Mouse (Mus musculus) stomach, embryonic 14.5 days (tissue): ENCODE data around the gene Cplx3. TPM values are rescaled to one million over a fixed set of nuclear protein-coding genes. Genes with fewer than 3 reads are reported as not detected.

Experiments used
- ATAC-seq: fragments of 200-750 bp; cut with Nextera tagmentation; 2 replicates; pipeline ENCODE4 v1.8.0; 2017; ENCODE audit warnings: low read depth, moderate TSS enrichment; ENCODE audit not compliant: insufficient number of reproducible peaks, insufficient read depth, low FRiP score
- H3K27ac ChIP-seq: fragments of 300-500 bp; sonication (generic); 2 replicates; pipeline ENCODE4 v1.5.1; 2014; ENCODE audit warnings: mild to moderate bottlenecking, low read length, moderate library complexity, mixed read lengths
- H3K27me3 ChIP-seq: fragments of 300-500 bp; sonication (generic); 2 replicates; pipeline ENCODE4 v1.6.1; 2014; ENCODE audit warnings: low read length, control low read depth, mixed read lengths; ENCODE audit not compliant: control insufficient read depth, insufficient read depth
- H3K36me3 ChIP-seq: fragments of 300-500 bp; sonication (generic); 2 replicates; pipeline ENCODE4 v1.6.1; 2014; ENCODE audit warnings: mild to moderate bottlenecking, control low read depth, low read length, moderate library complexity, mixed read lengths; ENCODE audit not compliant: control insufficient read depth, insufficient read depth
- H3K4me1 ChIP-seq: fragments of 300-500 bp; sonication (generic); 2 replicates; pipeline ENCODE4 v1.6.1; 2014; ENCODE audit warnings: low read length, control low read depth, mixed read lengths; ENCODE audit not compliant: control insufficient read depth, insufficient read depth
- H3K4me2 ChIP-seq: fragments of 300-500 bp; sonication (generic); replicated peaks from 2 replicates; pipeline ENCODE4 v1.6.1; 2014; ENCODE audit warnings: low read depth, low read length, control low read depth
- H3K4me3 ChIP-seq: fragments of 300-500 bp; sonication (generic); 2 replicates; pipeline ENCODE4 v1.5.1; 2014; ENCODE audit warnings: low read depth, low read length, control low read depth
- H3K9ac ChIP-seq: fragments of 300-500 bp; sonication (generic); replicated peaks from 2 replicates; pipeline ENCODE4 v1.6.1; 2014; ENCODE audit warnings: low read depth, mild to moderate bottlenecking, control low read depth, low read length, moderate library complexity, mixed read lengths
- H3K9me3 ChIP-seq: fragments of 300-500 bp; sonication (generic); 2 replicates; pipeline ENCODE4 v1.6.1; 2016; ENCODE audit warnings: low read depth, low read length, control low read depth; ENCODE audit not compliant: control insufficient read depth
- WGBS: fragments of 180-500 bp; shearing (Covaris S2); extraction: QIAGEN DNeasy Blood & Tissue Kit; methylation state at CpG from one replicate; pipeline ENCODE4 v1.1.7; 2014; 5-methylcytosine and 5-hydroxymethylcytosine counted together
- polyA plus RNA-seq: library from polyadenylated mRNA; unstranded; fragments of >200 nt; fragmentation: Nextera tagmentation; extraction: Ambion mirVana; gene quantifications from 2 replicates; pipeline ENCODE4 v1.2.1, GENCODE M21; 2014

Cplx3 gene
- polyA plus RNA-seq, 1 experiment from 2014 or later, result not detected

GRCm38 (mm10) chr9:57554753-57555152, 51.3 kb downstream of the Cplx3 start:
- ATAC-seq, result no peak
- peaks cover 6% of the 10 kb centered on the region; the same call in 1 of the 2 replicates for H3K4me1 ChIP-seq
- H3K4me2 ChIP-seq, result no peak overlapping the region
- no peak overlapping the region for H3K9ac ChIP-seq
- H3K4me3 ChIP-seq, result no peak overlapping the region
- no peaks in the 10 kb centered on the region for H3K9me3 ChIP-seq
- no peaks in the 10 kb centered on the region; the same call in 1 of the 2 replicates for H3K36me3 ChIP-seq
- H3K27me3 ChIP-seq, result no peaks in the 10 kb centered on the region
- WGBS, result 47% methylated on average over 3 of the region's 3 CpGs
- no peak overlapping the region for H3K27ac ChIP-seq

- Histone ChIP-seq H3K36me3 (peaks cover 12% of the 10 kb centered on the region), H3K9ac (no peak overlapping the region), H3K27me3 (no peaks in the 10 kb centered on the region), H3K9me3 (no peaks in the 10 kb centered on the region), H3K4me3 (no peak overlapping the region), H3K4me1 (peaks cover 6% of the 10 kb centered on the region; the same call in 1 of the 2 replicates), H3K4me2 (no peak overlapping the region), H3K27ac (no peak overlapping the region)
- 73% methylated on average over 11 of the region's 11 CpGs for WGBS
- no peak for ATAC-seq
These were observed 53.0 kb downstream of the Cplx3 start for GRCm38 (mm10) chr9:57553119-57553518.

GRCm38 (mm10) chr9:57552139-57552887, 53.8 kb downstream of the Cplx3 start, which contains the start of gene Mpi:
Gene Mpi (minus strand): TSS chr9:57552763.
- Histone ChIP-seq H3K4me3 (peak within 1 kb of the TSS; percentile 74), H3K27ac (no peak within 1 kb of the TSS), H3K4me1 (peaks cover 6% of the 10 kb centered on the region; the same call in 1 of the 2 replicates), H3K9ac (peak within 1 kb of the TSS; percentile 42), H3K36me3 (peaks cover 19% of the 10 kb centered on the region), H3K27me3 (no peaks in the 10 kb centered on the region), H3K4me2 (peak within 1 kb of the TSS; percentile 77), H3K9me3 (no peaks in the 10 kb centered on the region)
- peak; percentile 54; the same call in 1 of the 2 replicates for ATAC-seq
- under 1% methylated on average over 28 of the region's 28 CpGs for WGBS

DNA sequence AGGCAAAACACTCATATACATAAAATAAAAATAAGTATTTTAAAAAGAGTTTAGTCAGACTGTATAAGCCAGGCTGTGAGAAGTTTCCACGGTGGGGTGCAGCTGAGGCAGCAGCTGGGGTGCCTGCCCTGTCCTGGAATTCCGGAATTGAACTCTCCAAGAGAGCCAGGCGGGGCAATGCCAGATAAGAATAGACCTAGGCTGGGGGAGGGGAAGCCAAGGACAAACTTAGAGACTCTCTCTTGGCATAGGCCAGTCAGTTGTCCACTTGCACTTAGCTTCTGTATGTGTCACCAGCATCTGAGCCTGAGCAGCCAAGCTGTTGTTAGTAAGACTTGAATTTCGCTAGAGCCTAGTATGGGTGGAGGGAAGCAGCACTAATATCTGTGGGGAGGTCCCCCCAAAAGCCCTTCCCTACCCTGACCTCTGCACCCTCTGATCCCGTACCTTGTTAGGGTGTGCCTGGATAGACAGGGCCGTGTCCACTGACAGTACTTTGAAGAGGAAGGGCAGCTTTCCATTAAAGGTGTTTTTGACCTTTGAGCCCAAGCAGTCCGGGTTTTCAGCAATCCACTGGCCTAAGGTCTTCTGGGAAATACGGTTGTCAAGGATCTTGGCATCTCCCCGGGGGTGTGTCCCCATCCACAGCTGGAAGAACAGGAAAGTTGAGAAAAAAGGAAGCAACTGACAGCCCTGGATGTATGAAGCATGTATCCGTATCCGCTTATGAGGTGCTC, 55.8 kb downstream of the Cplx3 start:
- H3K27me3 ChIP-seq, result no peaks in the 10 kb centered on the region
- H3K9me3 ChIP-seq, result no peaks in the 10 kb centered on the region
- no peak overlapping the region for H3K4me3 ChIP-seq
- WGBS, result 73% methylated on average over 11 of the region's 11 CpGs
- H3K27ac ChIP-seq, result 0 out of 2 replicates have a peak overlapping the region, but pooled peaks have one; percentile 3
- H3K4me2 ChIP-seq, result no peak overlapping the region
- no peak overlapping the region for H3K9ac ChIP-seq
- H3K4me1 ChIP-seq, result peaks cover 6% of the 10 kb centered on the region; the same call in 1 of the 2 replicates
- peaks cover 20% of the 10 kb centered on the region for H3K36me3 ChIP-seq
- ATAC-seq, result no peak

Other genes with a start within 250 kb of the Cplx3 start
- gene Ppcdc, start 166.2 kb downstream of the Cplx3 start, polyA plus RNA-seq, result 30.1 and 32.7 TPM in 2 replicates
- gene Scamp5, start 138.2 kb downstream of the Cplx3 start, polyA plus RNA-seq, result 17.9 and 20.0 TPM in 2 replicates
- gene Rpp25, start 102.3 kb downstream of the Cplx3 start, polyA plus RNA-seq, result 3.8 and 4.8 TPM in 2 replicates
- 525 and 538 TPM in 2 replicates for gene Cox5a, start 85.0 kb downstream of the Cplx3 start, polyA plus RNA-seq
- 22.5 and 23.6 TPM in 2 replicates for gene Fam219b, start 68.8 kb downstream of the Cplx3 start, polyA plus RNA-seq
- 31.8 and 33.1 TPM in 2 replicates for gene Mpi, start 53.5 kb downstream of the Cplx3 start, polyA plus RNA-seq
- 85.2 and 87.8 TPM in 2 replicates for gene Scamp2, start 45.3 kb downstream of the Cplx3 start, polyA plus RNA-seq
- 14.4 and 15.3 TPM in 2 replicates for gene Ulk3, start 16.8 kb downstream of the Cplx3 start, polyA plus RNA-seq
- gene Lman1l, start 14.5 kb upstream of the Cplx3 start, polyA plus RNA-seq, result not detected in 2 replicates
- 29.1 and 30.9 TPM in 2 replicates for gene Csk, start 47.4 kb upstream of the Cplx3 start, polyA plus RNA-seq
- not detected in 2 replicates for gene Cyp1a2, start 77.4 kb upstream of the Cplx3 start, polyA plus RNA-seq
- gene Cyp1a1, start 81.6 kb upstream of the Cplx3 start, polyA plus RNA-seq, result not detected in 2 replicates
- 22.8 and 23.1 TPM in 2 replicates for gene Edc3, start 102.3 kb upstream of the Cplx3 start, polyA plus RNA-seq
- 66.0 and 73.1 TPM in 2 replicates for gene Clk3, start 159.6 kb upstream of the Cplx3 start, polyA plus RNA-seq
- gene Arid3b, start 230.5 kb upstream of the Cplx3 start, polyA plus RNA-seq, result 5.5 and 8.5 TPM in 2 replicates